Mouse (Mus musculus) CH12.LX (cell line): ENCODE results near the gene Usp42. TPM values are rescaled to one million over a fixed set of nuclear protein-coding genes. Genes with fewer than 3 reads are reported as not detected.

Source experiments
- DNase-seq: peaks from one replicate; pipeline ENCODE4 v3.0.0-alpha.2; 2013; ENCODE audit errors: extremely low read depth
- H3K27ac ChIP-seq: 2 replicates; pipeline ENCODE4 v1.5.1; 2012; ENCODE audit warnings: low read depth, mild to moderate bottlenecking, control low read depth, moderate library complexity; ENCODE audit not compliant: insufficient read depth
- H3K27me3 ChIP-seq: replicated peaks from 2 replicates; pipeline ENCODE3; 2012; ENCODE audit warnings: inconsistent platforms
- H3K36me3 ChIP-seq, 2 experiments: replicated peaks in 1 of 2; 2 replicates each; pipeline versions ENCODE3 to v1.6.1; 2012; ENCODE audit warnings: inconsistent platforms in 1 of 2, low read length in 1 of 2, mild to moderate bottlenecking in 1 of 2, mixed read lengths in 1 of 2, moderate library complexity in 1 of 2; ENCODE audit not compliant: control insufficient read depth in 1 of 2, insufficient read depth in 1 of 2
- H3K4me1 ChIP-seq, 2 experiments: 2 replicates each; pipeline ENCODE4 v1.6.1; 2012; ENCODE audit warnings: inconsistent platforms in 1 of 2, moderate library complexity in 1 of 2; ENCODE audit not compliant: insufficient read depth in 2 of 2, control insufficient read depth in 1 of 2
- H3K4me2 ChIP-seq: 2 replicates; pipeline ENCODE4 v1.6.1; 2012; ENCODE audit warnings: low read depth, mild to moderate bottlenecking, control low read depth; ENCODE audit not compliant: poor library complexity, insufficient read depth, severe bottlenecking
- H3K4me3 ChIP-seq, 3 experiments: fragments of 150-350 bp in 1 of 3; sonication (generic) in 1 of 3; replicated peaks in 1 of 3; 2 replicates each; pipeline versions ENCODE3 to v1.5.1; 2011 to 2012; ENCODE audit warnings: low read depth in 2 of 3, low read length in 2 of 3, mild to moderate bottlenecking in 2 of 3, moderate library complexity in 2 of 3, control low read depth in 1 of 3, improper control_type of control experiment in 1 of 3, inconsistent platforms in 1 of 3, mixed read lengths in 1 of 3; ENCODE audit not compliant: poor library complexity in 1 of 3
- H3K79me2 ChIP-seq: replicated peaks from 2 replicates; pipeline ENCODE4 v1.6.1; 2012; ENCODE audit warnings: mild to moderate bottlenecking, moderate library complexity; ENCODE audit not compliant: control insufficient read depth, poor library complexity, insufficient read depth, severe bottlenecking; ENCODE audit errors: extremely low read depth
- H3K9ac ChIP-seq: 2 replicates; pipeline ENCODE4 v1.6.1; 2012; ENCODE audit warnings: low read depth, mild to moderate bottlenecking, control low read depth, moderate library complexity; ENCODE audit not compliant: insufficient read depth
- H3K9me3 ChIP-seq: replicated peaks from 2 replicates; pipeline ENCODE3; 2012; ENCODE audit warnings: low read length, inconsistent platforms, mixed read lengths
- CHD2 ChIP-seq: IDR thresholded peaks from 2 replicates; pipeline ENCODE4 v1.6.1; 2011; ENCODE audit warnings: low read length, improper control_type of control experiment
- CTCF ChIP-seq, 2 experiments: IDR thresholded peaks in 1 of 2; conservative IDR thresholded peaks in 1 of 2; 2 replicates each; pipeline ENCODE4 v1.5.1; 2011 to 2012; ENCODE audit warnings: low read depth in 2 of 2, low read length in 2 of 2, improper control_type of control experiment in 1 of 2, inconsistent platforms in 1 of 2, mild to moderate bottlenecking in 1 of 2, moderate library complexity in 1 of 2
- ELF1 ChIP-seq: IDR thresholded peaks from 2 replicates; pipeline ENCODE4 v1.6.1; 2014; ENCODE audit warnings: low read depth, mild to moderate bottlenecking, inconsistent platforms, low read length, improper control_type of control experiment
- ETS1 ChIP-seq: conservative IDR thresholded peaks from 2 replicates; pipeline ENCODE4 v1.6.1; 2012; ENCODE audit warnings: low read depth, mild to moderate bottlenecking, inconsistent platforms, low read length, improper control_type of control experiment, moderate library complexity
- HCFC1 ChIP-seq: IDR thresholded peaks from 2 replicates; pipeline ENCODE4 v1.6.1; 2012; ENCODE audit warnings: low read depth, mild to moderate bottlenecking, inconsistent platforms, low read length, improper control_type of control experiment
- IRF4 ChIP-seq: IDR thresholded peaks from 2 replicates; pipeline ENCODE4 v1.6.1; 2014; ENCODE audit warnings: low read depth, mild to moderate bottlenecking, inconsistent platforms, low read length, improper control_type of control experiment
- JUN ChIP-seq: IDR thresholded peaks from 2 replicates; pipeline ENCODE4 v1.6.1; 2011; ENCODE audit warnings: low read depth, mild to moderate bottlenecking, low read length, improper control_type of control experiment, moderate library complexity; ENCODE audit not compliant: insufficient read depth
- JUND ChIP-seq: conservative IDR thresholded peaks from 2 replicates; pipeline ENCODE4 v1.6.1; 2011; ENCODE audit warnings: low read depth, low read length, improper control_type of control experiment
- KAT2A ChIP-seq: IDR thresholded peaks from 2 replicates; pipeline ENCODE4 v1.6.1; 2012; ENCODE audit warnings: low read length, improper control_type of control experiment, inconsistent platforms; ENCODE audit not compliant: insufficient replicate concordance
- MAFK ChIP-seq: IDR thresholded peaks from 2 replicates; pipeline ENCODE4 v1.6.1; 2011; ENCODE audit warnings: low read length, improper control_type of control experiment; ENCODE audit not compliant: insufficient replicate concordance
- MAX ChIP-seq: IDR thresholded peaks from 2 replicates; pipeline ENCODE4 v1.6.1; 2011; ENCODE audit warnings: low read length, improper control_type of control experiment
- MAZ ChIP-seq: IDR thresholded peaks from 2 replicates; pipeline ENCODE4 v1.6.1; 2012; ENCODE audit warnings: low read depth, mild to moderate bottlenecking, inconsistent platforms, low read length, improper control_type of control experiment, moderate library complexity
- MYC ChIP-seq: IDR thresholded peaks from 2 replicates; pipeline ENCODE4 v1.6.1; 2011; ENCODE audit warnings: low read depth, mild to moderate bottlenecking, improper control_type of control experiment, low read length
- NELFE ChIP-seq: IDR thresholded peaks from 2 replicates; pipeline ENCODE4 v1.6.1; 2011; ENCODE audit warnings: low read depth, low read length, improper control_type of control experiment
- NRF1 ChIP-seq: IDR thresholded peaks from 2 replicates; pipeline ENCODE4 v1.6.1; 2014; ENCODE audit warnings: low read depth, mild to moderate bottlenecking, inconsistent platforms, low read length, improper control_type of control experiment, moderate library complexity
- PAX5 ChIP-seq: IDR thresholded peaks from 2 replicates; pipeline ENCODE4 v1.6.1; 2012; ENCODE audit warnings: low read length, inconsistent platforms, mixed read lengths
- POLR2AphosphoS2 ChIP-seq: IDR thresholded peaks from 2 replicates; pipeline ENCODE4 v1.6.1; 2011; ENCODE audit warnings: low read depth, low read length, improper control_type of control experiment
- RAD21 ChIP-seq: IDR thresholded peaks from 2 replicates; pipeline ENCODE4 v1.6.1; 2011; ENCODE audit warnings: low read depth, mild to moderate bottlenecking, low read length, improper control_type of control experiment, moderate library complexity
- RCOR1 ChIP-seq: conservative IDR thresholded peaks from 2 replicates; pipeline ENCODE4 v1.6.1; 2012; ENCODE audit warnings: low read depth, mild to moderate bottlenecking, inconsistent platforms, low read length, improper control_type of control experiment
- SMC3 ChIP-seq: IDR thresholded peaks from 2 replicates; pipeline ENCODE4 v1.6.1; 2011; ENCODE audit warnings: low read depth, low read length, improper control_type of control experiment
- TCF12 ChIP-seq: IDR thresholded peaks from 2 replicates; pipeline ENCODE4 v1.6.1; 2014; ENCODE audit warnings: low read depth, mild to moderate bottlenecking, inconsistent platforms, low read length, improper control_type of control experiment
- USF2 ChIP-seq: conservative IDR thresholded peaks from 2 replicates; pipeline ENCODE4 v1.6.1; 2011; ENCODE audit warnings: low read depth, low read length, improper control_type of control experiment
- ZC3H11A ChIP-seq: IDR thresholded peaks from 2 replicates; pipeline ENCODE4 v1.6.1; 2012; ENCODE audit warnings: low read depth, mild to moderate bottlenecking, inconsistent platforms, low read length, improper control_type of control experiment
- ZKSCAN1 ChIP-seq: IDR thresholded peaks from 2 replicates; pipeline ENCODE4 v1.6.1; 2012; ENCODE audit warnings: low read depth, inconsistent platforms, low read length, improper control_type of control experiment, borderline replicate concordance
- dilution Hi-C: fragments of 300-500 bp; cut with MboI; formaldehyde crosslinking; loops from 2 replicates; pipeline ENCODE4 v1.14.3; 2020; ENCODE audit warnings: low sequenced_read_pairs; ENCODE audit not compliant: extremely low pct_unique_long_range_greater_than_20kb, extremely low pct_ligation_motif_present
- in situ Hi-C: fragments of 300-500 bp; cut with MboI; formaldehyde crosslinking; loops from 3 replicates; pipeline ENCODE4 v1.14.3; 2019; ENCODE audit warnings: low sequenced_read_pairs, low pct_ligation_motif_present, low pct_unique_long_range_greater_than_20kb, mixed read lengths
- polyA plus RNA-seq: library from polyadenylated mRNA; unstranded; fragments of >175 nt; gene quantifications from 2 replicates; pipeline ENCODE4 v1.2.1, GENCODE M21; 2012; ENCODE audit warnings: low read depth; ENCODE audit not compliant: insufficient read length
- total RNA-seq, 2 experiments: library from RNA; depleted of rRNA; stranded (reverse); fragments of 300-350 nt in 1 of 2; fragments of >200 nt in 1 of 2; gene quantifications; 2 replicates each; pipeline ENCODE4 v1.2.3; 2012 to 2014

The Usp42 gene
- total and polyA plus RNA-seq, 3 experiments: 4.3 to 14.6 (median 7.1) TPM

DNA sequence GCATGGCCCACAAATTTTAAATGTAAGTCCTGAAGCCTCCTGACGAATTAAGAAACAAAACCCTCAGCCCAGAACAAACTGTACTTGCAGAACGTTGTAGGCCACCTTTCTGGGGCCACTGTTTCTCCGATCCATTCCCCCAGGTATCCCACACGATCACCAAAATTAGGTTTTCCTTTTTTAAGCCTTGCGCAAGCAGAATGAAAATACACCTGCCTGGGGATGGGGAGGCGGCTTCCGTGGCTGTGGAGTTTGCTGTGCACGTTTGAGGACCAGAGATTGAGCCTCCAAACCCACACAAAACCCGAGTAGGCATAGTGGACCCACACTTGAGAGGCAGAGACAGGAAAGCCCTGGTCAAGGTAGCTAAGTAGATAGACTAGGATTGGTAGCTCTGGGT is 41.7 kb downstream of the Usp42 start:
- H3K9ac ChIP-seq: no peak overlapping the region
- H3K4me3 ChIP-seq: no peak overlapping the region
- in situ Hi-C loops (loop anchor here (10.0 kb wide), 1 partner anchor 66 kb away; the partner anchor contains the start of gene Cyth3), dilution Hi-C loops (no loop called here)
- H3K27ac ChIP-seq: no peak overlapping the region
- TF ChIP-seq SMC3 (no peak), JUND (no peak), MAZ (no peak), KAT2A (no peak), ZKSCAN1 (no peak), USF2 (no peak), NELFE (no peak), TCF12 (no peak), MYC (no peak), PAX5 (no peak), RCOR1 (no peak), NRF1 (no peak), POLR2AphosphoS2 (no peak)
- no peak for DNase-seq
- no peaks in the 10 kb centered on the region for H3K27me3 ChIP-seq
- H3K4me2 ChIP-seq: no peak overlapping the region
- H3K36me3 ChIP-seq: peaks cover 0 to 19% of the 10 kb centered on the region in 2 experiments
- no peaks in the 10 kb centered on the region for H3K9me3 ChIP-seq
- no peaks in the 10 kb centered on the region for H3K79me2 ChIP-seq
- H3K4me1 ChIP-seq: no peaks in the 10 kb centered on the region

DNA sequence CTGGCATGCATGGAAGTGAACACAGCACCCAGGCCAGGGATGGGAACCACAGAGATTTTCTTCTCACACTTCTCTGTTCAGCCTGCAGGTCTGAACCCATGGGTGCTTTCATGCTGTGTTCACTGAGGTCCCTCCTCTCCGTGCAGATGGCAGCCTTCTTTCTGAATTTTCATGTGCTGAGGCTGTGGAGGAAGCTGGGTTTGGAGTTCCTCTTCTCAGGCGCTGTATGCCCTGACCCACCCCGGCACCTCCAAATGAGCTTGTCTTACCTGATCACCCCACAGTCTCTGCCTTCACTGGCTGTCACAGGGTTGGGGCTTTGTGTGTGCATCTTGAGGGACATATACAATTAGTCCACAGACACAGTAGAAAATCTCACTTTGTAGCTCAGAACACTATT is 44.5 kb downstream of the Usp42 start:
- no peaks in the 10 kb centered on the region for H3K79me2 ChIP-seq
- no peaks in the 10 kb centered on the region for H3K9me3 ChIP-seq
- no peak for DNase-seq
- no peak overlapping the region for H3K4me2 ChIP-seq
- H3K4me1 ChIP-seq: no peaks in the 10 kb centered on the region
- H3K9ac ChIP-seq: no peak overlapping the region
- peaks cover 0 to 7% of the 10 kb centered on the region in 2 experiments for H3K36me3 ChIP-seq
- in situ Hi-C loops (no loop called here), dilution Hi-C loops (no loop called here)
- no peak overlapping the region for H3K27ac ChIP-seq
- no peak overlapping the region for H3K4me3 ChIP-seq
- TF ChIP-seq CHD2: no peak
- no peak for TF ChIP-seq IRF4
- TF ChIP-seq MAX: no peak
- no peak for TF ChIP-seq ELF1
- TF ChIP-seq JUN: no peak
- TF ChIP-seq PAX5: no peak
- TF ChIP-seq ZKSCAN1: no peak
- no peak for TF ChIP-seq RAD21
- no peak for TF ChIP-seq CTCF (conservative IDR thresholded peaks at IDR 0.05 in 1 of 2, IDR thresholded peaks at IDR 0.05 in 1 of 2; ENCODE audit: low read depth in 2 of 2, low read length in 2 of 2)
- TF ChIP-seq HCFC1: no peak
- TF ChIP-seq ZC3H11A: no peak
- no peak for TF ChIP-seq MAFK
- no peak for TF ChIP-seq ETS1
- TF ChIP-seq, all 38 proteins: peak for 0
- no peaks in the 10 kb centered on the region for H3K27me3 ChIP-seq
